Mouse (Mus musculus): ENCODE results near the gene Tgds.
"Not testable (repeated sequence)": the region's sequence is repeated elsewhere in the genome, so short reads cannot be mapped to it uniquely, and the experiment has no call there.

The Tgds gene

GRCm38 (mm10) chr14:118132642-118132977 lies at the start of gene Tgds:
Tgds (minus strand) TSS chr14:118132755.
- DNase-seq = peak; percentile 96 to 98

- DNase-seq = no peak
Observed at GRCm38 (mm10) chr14:118180711-118181177, 48.2 kb upstream of the Tgds start.

DNA sequence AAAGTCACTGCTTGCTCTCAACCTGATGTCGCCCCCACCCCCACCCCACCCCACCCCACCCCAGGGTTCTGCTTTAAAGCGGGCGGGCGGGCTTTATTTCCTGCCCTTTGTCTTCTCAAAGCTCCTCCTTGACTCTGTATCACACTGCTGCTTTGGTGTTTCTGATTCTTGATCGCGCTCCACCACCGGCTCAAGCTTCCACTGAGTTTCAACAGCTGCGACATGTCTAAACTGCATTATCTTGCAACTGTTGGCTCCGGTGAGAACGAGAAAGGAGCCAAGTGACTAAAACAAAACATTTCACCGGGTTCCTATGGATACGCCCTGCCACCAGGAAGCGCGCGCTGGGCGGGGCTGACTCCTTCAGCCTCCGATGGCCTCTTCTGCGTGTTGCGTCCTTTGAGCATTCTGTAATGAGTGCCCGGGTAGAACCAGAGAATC lies 47.6 kb upstream of the Tgds start:
- DNase-seq = peak; percentile 20 to 34

- DNase-seq = no peak
Observed at GRCm38 (mm10) chr14:118179701-118180100, 47.1 kb upstream of the Tgds start.

- DNase-seq = no peak
Observed at GRCm38 (mm10) chr14:118179251-118179650, 46.7 kb upstream of the Tgds start.

GRCm38 (mm10) chr14:118175694-118176085 lies 43.1 kb upstream of the Tgds start:
- DNase-seq = no peak

DNA sequence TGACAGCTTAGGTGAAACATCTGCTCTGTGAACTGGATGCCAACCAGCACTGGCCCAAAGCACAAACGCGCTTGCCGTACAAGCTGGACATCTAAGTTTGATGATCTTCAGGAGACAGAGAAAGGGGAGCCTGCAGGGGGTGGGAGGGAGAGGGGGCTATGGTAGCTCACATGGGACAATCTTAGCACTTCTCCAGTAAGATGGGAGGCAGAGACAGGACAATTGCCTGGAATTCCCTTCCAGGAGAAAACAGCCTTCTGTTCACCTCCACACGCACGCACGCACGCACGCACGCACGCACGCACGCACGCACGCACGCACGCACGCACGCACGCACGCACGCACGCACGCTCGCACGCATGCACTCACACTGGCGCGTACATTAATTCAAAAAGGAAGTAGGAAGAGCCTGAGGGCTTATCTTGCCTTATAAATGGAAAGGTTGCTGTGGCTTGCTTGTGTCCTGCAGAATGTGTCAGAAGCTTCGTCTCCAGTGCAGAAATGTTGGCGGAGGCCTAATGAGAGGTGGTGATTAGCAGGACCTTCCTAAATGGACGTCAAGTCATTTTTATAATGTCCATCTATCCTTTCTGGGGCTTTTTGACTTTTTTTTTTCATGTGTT lies 42.6 kb upstream of the Tgds start:
- DNase-seq = no peak

- no peak for DNase-seq
Observed at GRCm38 (mm10) chr14:118173590-118174203, 41.1 kb upstream of the Tgds start.

DNA sequence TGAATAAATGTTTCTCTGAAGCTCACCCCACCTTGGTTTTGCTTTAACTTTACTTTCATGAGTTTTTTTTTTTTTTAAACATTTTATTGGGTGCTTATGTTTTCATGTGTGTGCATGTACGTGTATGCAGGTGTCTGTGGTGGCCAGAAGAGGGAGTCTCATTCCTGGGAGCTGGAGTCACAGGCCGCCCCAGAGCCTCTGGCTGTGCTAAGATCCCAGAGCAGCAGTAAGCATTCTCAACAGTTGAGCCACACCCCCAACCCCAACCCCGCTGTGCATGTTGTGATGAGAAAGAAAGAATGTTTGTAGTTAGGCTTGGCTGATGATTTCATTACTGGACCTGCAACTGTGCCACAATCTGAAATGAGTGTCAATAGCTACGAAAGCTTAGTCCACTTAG lies 36.2 kb upstream of the Tgds start:
- no peak for DNase-seq

DNA sequence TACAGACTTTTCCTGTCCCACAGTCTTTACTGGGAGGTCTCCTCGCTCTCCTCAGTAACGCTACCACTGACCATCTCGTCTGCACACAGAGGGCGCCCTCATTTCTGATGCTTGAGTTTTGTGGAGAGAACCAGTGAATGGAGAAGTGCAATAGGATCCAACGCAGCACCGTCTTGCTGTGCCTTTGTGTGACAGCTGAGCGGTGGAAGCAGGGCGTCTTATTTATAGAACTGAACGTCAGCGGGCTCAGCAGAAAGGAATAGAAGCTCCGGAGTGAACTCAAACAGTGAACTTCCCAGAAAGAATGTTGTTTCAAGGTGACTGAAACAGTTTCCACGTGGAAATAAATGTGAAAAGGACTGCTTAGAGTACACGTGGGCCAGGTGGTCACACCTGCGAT lies 30.1 kb upstream of the Tgds start:
- DNase-seq = no peak

DNA sequence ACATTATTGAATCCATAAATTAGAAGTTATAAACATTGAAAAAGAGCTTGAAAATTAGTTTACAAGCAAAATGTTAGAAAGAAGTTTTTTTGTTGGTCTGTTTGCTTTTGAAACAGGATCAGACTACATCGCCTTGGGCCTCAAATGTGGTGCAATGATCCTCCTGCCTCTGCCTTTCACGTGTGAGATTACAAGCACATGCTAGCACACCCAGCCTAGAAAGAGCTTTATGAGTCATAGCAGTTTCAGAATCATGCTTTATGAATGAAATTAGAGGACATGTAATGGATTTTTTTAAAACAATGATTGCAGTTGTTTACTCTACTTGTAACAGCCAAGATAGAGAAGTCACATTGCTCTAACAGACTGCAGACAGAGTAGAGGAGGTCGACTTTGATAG lies 29.2 kb upstream of the Tgds start:
- no peak for DNase-seq

- DNase-seq = peak; percentile 24 to 65
Observed at GRCm38 (mm10) chr14:118157146-118157545, 24.6 kb upstream of the Tgds start.

DNA sequence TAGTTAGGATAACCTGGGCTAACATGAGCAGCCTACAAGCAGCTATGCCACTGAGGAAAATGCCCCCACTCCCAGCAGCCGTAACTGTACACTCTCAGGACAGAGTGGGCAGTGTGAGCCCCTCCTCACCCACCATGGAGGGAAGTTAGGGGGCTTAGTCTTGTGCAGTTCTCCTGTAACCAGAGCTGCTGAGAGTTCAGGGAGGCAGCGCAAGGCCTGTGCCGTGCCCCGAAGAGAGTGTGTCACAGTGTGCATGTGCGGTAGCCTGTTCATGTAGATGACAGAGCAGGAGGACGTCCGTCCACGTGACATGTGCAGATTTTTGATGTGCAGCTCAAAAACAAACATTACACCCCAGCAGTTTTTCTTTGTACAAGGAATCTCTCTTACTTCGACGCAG lies 24.2 kb upstream of the Tgds start:
- DNase-seq = no peak

- not testable (repeated sequence) for DNase-seq
Observed at GRCm38 (mm10) chr14:118156056-118156455, 23.5 kb upstream of the Tgds start.

- no peak for DNase-seq
Observed at GRCm38 (mm10) chr14:118152294-118152651, 19.7 kb upstream of the Tgds start.

DNA sequence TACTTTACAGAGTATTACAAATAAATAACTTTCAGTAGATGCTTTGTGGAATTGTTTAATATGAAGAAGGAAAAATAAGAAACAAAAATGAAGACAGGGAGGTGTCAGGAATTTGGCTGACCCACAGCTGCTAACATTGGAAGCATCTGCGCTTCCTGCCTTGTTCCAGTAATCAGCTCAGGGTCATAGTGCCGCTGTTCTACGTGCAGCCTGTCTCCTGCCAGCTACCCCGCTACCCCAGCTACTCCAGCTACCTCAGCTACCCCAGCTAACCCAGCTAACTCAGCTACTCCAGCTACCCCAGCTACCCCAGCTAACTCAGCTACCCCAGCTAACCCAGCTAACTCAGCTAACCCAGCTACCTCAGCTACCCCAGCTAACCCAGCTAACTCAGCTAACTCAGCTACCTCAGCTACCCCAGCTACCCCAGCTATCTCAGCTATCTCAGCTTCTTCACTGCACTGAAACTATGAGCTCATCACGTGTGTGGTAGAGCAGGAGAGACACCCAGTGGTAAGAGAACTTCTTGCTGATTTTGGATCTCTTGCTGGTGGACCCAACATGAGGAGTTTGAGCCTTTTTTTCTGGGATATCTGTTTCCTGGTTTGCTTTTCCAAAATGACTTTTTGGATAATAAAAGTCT lies 19.2 kb upstream of the Tgds start:
- DNase-seq = no peak

- DNase-seq = no peak
Observed at GRCm38 (mm10) chr14:118150656-118151551, 18.3 kb upstream of the Tgds start.

GRCm38 (mm10) chr14:118148554-118148953 lies 16.0 kb upstream of the Tgds start:
- DNase-seq = no peak

GRCm38 (mm10) chr14:118148046-118148445 lies 15.5 kb upstream of the Tgds start:
- DNase-seq = no peak

DNA sequence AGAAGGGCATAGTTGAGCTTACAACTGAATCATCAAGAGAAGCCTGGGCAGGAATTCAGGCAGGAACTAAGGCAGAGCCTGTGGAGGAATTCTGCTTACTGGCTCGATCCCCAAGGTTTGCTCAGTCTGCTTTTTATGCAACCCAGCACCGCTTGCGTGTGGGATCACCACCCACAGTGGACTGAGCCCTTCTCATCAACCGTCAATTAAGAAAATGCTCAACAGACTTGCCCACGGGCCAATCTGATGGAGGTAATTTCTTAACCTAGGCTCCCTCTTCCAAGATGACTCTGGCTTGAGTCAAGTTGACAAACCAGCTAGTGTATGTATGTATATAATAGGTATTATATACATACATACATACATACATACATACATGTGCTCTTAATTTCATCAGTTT lies 9.7 kb upstream of the Tgds start:
- DNase-seq = no peak

GRCm38 (mm10) chr14:118137487-118137886 lies 4.9 kb upstream of the Tgds start:
- DNase-seq = no peak

GRCm38 (mm10) chr14:118136744-118137452 lies 4.3 kb upstream of the Tgds start, which contains the start of gene Gpr180:
Gpr180 (plus strand) TSS chr14:118137158.
- peak; percentile 85 to 94 for DNase-seq

All from spleen, adult 18-20 months (tissue).